Mouse (Mus musculus) urinary bladder, postnatal 25 days (tissue): ENCODE results near the gene A4gnt.
"Not testable (repeated sequence)": the region's sequence is repeated elsewhere in the genome, so short reads cannot be mapped to it uniquely, and the experiment has no call there.

ENCODE experiments used
- DNase-seq: peaks from one replicate; pipeline ENCODE4 v3.0.0; 2022; ENCODE audit warnings: low spot score

A4gnt gene

DNA sequence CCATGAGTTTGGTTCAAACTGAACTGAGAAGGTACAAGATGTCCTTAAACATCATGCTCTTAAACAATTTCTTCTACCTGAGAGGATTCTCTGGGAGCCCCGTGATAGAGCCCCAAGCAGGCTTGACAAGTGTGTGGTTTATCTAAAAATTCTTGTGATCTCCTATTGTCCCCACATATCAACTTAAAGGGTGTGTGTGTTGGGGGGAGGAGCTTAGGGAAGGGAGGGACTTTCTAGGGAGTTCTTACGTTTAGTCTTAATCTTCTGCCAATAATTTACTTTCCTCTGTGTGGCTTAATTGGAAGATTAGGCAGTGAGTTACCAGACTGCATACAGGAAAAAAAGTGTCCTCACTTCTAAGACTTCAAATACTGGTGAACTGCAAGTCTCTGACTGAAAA, at the start of gene A4gnt:
Gene A4gnt (plus strand): TSS at position 301 of the 400 bp plus-strand sequence.
- DNase-seq, result no peak

DNA sequence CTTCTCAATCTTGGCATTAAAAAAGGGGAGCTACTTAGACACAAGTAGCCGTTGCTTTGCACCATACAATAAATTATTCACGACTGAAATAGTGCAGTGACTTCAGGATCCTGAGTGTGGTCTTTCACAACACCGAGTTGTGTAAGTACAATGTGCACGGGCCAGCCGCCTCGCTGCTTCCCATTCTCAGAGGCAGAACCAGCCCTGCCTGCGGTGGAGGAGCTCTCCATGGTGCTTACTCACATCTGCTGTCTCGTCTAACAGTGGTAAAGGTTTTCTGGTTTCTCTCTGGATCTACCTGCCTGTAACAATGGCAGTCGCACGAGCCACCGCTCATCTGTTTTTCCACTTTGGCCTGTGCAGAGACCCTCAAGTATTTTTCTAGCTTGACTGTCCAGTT, 48.6 kb upstream of the A4gnt start:
- DNase-seq, result peak; percentile 60

DNA sequence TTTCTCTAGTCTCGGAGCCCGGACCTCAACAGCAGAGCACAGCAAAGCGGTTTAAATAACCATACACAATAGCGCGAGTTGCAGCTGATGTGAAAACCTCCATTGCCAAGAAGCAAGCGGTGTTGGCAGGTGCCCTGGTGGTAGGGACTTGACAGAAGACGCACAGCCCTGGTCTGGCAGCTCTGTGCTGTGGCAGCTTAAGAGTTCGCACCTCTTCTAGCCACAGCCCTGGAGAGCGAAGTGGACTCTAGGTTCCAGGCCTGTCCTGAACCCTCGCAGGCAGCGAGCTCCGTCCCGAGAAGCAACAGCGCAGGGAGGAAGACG, 44.3 kb upstream of the A4gnt start:
- no peak for DNase-seq

DNA sequence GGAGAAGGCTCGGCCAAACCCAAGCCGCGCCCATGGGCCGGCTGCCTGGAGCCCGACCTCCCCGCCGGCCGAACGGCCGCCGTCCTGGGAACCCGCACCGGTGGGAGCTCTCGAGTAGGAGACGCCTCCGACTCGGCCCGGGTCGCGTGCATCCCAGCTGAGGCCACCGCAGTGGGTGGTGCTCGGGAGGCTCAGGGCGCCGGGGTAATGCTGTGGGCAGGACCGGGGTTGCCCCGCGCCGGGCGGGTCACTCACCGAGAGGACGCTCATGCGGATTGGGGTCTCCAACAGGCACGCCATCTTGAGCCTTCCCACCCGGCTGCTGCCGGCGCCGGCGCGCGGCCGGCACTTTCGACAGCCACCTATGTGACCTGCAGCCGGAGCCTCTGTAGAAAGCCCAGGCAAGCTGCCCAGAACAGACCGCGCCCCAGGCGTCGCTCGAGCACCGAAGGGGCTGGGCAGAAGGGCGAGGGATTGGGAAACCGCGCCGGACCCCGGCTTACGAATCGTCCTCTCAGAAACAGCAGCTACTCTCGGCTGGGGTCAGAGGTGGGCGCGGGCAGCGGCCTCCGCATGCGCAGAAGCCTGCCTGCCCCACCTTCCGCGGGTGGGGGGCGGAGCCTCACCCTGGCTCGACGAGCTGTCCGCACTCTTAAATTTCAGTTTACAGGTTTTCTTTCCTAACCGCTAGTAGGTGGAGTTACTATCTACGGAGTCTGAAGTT, 43.8 kb upstream of the A4gnt start, which contains the start of gene Armc8:
Gene Armc8 (minus strand): TSS at position 553 of the 724 bp plus-strand sequence.
- DNase-seq, result peak; percentile 90

DNA sequence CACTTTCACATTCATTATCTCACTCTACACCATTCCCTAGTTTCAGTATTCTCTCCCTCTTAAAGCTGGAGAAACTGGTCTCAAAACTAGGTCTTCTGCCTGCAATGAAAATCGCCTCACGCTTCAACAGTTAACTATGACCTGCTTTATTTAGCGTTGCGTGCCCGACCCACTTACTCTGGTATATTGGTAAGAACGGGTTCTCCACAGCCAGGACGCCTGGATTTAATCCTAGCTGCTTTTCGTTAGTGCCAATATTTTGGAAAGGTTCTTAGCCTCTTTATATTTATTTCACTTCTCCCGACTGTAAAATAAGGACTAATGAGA, 43.3 kb upstream of the A4gnt start:
- DNase-seq, result peak; percentile 7

DNA sequence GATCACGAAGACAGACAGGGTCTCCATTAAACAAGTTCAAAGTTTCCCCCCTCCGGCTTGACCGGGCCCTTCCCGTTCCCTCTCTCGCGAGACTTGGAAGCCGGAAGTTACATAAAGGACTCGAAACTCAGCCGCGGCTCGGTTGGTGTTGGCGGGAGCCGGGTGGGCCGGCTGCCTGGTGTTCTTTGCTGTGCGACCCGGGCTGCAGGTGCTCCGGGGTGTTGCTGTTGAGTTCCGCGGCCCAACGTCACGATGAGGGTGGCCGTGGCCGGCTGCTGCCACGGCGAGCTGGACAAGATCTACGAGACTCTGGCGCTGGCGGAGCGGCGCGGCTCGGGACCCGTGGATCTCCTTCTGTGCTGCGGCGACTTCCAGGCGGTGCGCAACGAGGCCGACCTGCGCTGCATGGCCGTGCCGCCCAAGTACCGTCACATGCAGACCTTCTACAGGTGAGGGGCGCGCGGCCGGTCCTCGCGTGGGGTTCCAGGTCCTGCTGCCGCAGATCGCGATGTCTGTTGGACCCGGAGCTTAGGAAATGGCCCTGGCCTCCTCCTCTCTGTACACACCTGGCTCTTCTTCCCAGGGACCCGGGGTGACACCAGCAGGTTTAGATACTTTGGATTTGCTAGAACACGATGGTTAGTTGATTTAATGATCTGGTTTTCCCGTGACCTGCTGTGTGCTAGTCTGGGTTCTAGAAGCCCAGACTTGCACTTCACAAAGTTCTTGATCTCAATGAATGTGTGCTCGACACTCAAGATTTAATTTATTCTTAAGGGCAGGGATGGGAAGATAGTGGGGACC, 36.4 kb upstream of the A4gnt start, which contains the start of gene Dbr1:
Gene Dbr1 (plus strand): TSS at position 123 of the 804 bp plus-strand sequence.
- peak; percentile 92 for DNase-seq

DNA sequence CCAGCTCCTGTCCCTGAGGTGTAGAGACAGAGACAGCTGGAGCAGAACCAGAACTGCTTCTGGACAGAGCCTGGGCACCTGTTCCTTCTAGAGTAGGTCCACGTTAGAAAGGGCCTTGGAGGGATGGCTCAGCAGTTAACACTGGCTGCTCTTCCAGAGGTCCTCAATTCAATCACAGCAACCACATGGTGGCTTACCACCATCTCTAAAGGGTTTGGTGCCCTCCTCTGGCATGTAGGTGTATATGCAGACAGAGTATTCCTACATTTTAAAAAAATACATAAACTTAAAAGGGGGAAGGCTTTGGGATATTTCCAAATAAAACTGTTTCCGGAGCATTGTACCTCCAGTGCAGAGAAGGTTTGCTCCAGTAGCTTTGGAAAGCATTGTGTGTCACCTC, 31.6 kb upstream of the A4gnt start:
- no peak for DNase-seq

DNA sequence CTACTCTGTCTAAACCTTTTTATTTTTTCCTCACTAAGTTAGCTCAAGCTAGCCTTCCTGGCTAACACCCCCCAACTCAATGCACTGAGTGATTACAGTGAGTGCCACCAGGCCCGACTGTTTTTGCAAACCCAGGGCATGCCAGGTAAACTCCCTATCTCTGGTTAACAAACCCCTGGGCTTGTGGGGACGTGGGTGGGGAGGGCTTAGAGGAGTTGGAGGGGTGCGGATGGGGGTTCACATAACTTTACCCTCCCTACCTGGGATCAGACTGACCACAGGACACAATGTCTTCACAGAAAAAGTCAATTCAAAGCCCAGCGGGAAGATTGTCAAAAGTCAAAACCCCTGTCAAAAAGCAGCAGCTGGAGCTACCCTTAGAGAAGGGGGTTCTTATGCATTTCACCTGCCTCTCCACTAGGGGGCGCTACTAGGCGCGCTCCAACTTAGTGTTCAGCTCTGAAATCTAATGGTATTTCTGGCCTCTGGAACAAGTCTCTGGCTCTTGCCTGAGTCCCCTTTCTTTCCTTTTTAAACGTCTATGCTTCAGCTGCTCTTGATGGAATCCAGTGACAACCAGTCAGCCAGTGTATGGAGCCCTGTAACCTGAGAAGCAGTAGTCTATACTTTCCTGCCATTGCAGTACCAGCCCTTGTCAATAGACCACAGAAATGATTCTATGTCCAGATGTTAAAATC, 24.6 kb upstream of the A4gnt start:
- DNase-seq, result peak; percentile 74

DNA sequence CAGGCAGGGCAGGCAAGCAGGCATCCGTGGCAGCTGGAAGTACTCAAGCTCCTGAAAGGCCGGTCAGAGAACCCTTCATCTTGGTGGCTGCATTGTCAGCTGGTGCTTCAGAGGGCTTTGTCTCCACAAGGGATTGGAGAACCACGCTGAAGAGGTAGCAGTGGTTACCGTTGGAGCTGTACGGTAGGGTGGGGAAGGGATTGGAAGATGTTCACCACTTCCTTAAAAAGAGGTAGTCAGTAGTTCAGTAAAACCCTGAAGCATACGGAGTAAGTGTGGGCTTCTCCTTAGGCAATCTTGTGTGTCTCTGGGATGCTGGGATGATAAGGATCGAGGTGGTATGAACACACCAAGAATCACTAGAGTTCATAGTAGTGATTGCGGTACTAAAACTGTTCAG, 21.2 kb upstream of the A4gnt start:
- DNase-seq, result no peak

DNA sequence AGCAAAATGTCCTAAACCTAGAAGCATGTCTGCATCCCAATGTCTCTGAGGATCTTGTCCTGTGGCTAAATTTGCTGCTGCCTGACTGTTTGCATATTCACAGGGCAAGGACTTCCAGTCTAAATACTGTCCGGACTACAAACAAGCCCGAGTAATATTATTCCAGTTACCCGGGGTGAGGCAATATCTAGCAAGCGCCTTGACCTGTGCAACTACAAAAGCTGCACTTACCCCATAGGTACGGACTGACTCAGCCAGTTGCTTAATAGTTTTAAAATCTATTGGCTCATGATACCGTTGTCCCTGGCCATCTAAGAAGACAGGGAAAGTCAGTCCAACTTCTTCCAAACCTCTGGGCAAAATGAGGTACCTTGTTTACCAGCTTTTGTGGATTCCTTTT, 13.2 kb upstream of the A4gnt start:
- DNase-seq, result not testable (repeated sequence)

DNA sequence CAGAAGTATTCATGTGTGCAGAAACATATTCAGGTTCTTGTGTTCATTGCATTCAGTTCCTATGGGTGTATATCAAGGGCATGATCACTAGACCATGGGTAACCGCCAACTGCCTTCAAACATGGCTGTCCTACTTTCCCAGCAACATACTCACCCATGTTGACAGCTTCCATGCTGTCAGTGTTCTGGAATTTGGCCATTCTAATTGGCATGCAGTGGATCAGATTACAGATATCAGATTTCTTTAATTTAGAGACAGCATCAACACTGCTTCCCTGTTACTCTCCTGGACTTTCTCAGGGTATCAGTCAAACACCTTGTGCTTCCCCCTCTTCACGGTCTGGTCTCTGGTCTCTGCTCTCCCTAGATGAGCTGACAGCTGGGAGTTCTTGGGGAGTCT, 8.7 kb upstream of the A4gnt start:
- DNase-seq, result no peak

DNA sequence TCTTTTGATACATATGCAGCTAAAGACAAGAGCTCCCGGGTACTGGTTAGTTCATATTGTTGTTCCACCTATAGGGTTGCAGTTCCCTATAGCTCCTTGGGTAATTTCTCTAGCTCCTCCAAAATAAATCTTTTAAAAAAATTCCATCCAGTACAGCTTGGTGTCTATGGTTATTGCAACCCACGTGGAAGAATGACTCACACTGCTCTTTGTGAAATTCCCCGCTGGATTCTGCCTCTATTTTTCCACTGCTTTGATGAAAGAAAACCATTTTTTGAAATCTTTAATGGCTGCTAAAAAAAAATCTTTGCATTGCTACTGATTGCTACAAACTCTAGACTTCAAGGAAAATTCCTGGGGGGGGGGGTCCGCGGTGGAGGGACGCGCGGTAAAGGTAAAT, 7.4 kb downstream of the A4gnt start:
- no peak for DNase-seq

DNA sequence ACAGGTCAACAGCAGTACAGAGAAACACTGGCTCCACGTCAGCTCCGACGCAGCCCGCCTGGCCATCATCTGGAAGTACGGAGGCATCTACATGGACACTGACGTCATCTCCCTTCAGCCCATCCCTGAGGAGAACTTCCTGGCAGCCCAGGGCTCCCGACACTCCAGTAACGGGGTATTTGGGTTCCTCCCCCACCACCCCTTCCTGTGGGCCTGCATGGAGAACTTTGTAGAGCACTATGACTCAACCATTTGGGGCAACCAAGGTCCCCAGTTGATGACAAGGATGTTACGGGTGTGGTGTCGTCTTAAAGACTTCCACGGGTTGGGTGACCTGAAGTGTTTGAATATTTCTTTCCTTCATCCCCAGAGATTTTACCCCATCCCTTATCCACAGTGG, 7.9 kb downstream of the A4gnt start:
- no peak for DNase-seq

DNA sequence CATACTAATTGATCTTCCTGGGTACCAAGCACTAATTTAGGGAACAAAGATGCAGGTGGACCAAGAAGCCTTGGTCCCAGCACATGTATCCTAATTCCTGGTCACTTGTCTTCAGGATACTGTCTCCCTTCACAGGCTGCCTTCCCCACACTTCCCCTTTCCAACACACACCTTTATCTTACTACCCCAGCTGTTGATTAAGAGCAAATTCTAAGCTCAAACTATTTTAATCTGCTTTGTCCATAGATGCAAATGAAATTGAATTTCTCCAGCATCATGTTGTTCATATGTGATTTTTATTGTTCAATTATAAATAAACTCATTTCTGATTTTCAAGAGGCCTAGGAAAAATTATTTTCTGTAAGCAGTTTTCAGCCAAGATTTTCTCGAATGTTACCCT, 9.7 kb downstream of the A4gnt start:
- no peak for DNase-seq

DNA sequence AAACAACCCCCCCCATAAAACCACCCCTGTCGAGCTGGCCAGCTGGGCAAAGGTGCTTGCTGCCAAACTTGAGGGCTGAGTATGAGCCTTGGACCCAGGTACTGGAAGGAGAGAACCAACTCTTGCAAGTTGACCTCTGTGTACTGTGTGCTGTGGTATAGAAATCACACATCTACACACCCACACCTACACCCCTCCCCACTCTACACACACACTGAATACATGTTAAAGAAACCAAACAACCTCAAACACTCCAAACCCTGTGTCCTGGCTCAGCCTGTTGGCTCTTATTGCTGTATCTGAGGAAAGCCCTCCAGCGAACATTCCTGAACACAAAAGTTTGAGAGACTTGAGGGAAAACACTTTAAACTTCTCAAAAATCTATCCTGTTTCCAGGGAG, 10.7 kb downstream of the A4gnt start:
- no peak for DNase-seq

DNA sequence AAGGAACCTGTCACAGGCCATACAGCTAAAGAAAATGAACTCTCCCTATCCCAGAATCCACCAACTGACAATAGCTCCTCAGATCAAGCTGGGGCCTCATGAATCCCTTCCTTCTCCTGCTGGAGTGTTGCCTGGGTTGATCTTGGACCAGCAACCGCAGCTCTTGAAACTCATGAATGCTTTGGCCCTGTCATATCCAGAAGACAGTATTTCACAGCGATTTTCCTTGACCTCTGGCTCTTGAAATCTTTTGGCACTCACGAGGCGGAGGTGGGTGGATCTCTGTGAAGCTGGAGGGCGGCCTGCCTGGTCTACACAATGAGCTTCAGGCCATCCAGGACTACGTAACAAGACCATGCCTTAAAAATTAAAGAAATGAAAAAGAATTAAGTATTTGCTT, 11.8 kb downstream of the A4gnt start:
- no peak for DNase-seq

DNA sequence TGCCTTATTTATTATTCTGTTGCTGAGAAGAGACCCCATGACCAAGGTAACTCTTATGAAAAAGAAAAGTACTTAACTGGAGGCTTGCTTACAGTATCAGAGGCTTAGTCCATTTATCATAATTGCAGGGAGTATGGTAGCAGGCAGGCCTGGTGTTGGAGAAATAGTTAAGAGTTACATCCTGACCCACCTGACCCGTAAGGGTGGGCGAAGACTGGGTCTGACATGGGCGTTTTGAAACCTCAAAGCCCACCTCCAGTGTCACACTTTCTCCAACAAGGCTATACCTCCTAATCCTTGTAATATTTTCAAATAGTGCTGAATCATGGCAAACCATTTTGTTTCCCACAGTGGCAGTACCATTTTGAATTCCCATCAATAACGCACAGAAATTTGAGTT, 16.3 kb downstream of the A4gnt start:
- no peak for DNase-seq

DNA sequence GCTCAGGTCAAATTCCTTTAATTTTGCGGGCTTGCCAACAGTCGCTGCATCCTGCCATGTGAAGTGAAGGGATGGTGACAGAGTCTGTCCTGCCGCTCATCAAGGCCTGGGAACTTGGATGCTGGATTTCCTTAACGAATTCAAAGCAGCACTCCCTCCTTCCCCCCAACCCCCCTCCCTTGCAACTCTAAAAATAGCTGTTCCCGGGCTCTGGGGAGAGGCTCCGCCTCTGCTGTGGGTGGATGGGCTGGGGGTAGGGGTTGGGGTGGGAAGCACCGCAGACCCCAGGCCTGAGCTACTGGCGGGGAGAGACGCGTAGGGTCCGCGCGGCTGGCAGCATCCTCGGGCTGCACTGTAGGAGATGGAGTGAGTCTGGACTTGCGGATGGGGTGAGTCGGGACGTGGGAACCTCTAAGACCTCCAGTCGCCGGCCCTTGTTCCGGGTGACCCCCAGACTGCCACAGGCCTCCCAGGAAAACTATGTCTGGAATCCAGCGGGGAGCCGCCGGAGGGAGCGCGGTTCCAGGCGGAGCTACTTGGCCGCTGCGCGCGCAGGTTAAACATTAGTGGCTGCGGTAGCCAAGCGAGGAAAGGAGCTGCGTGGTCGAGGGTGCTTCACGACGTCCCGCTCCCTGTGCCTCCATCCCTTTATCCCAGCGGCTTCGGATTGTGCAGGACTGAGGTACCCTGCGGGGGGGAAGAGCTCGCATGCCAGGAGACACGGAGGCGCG, 17.1 kb downstream of the A4gnt start, which contains the start of gene Dzip1l:
Gene Dzip1l (plus strand): TSS at position 216 of the 731 bp plus-strand sequence.
- peak; percentile 75 for DNase-seq

DNA sequence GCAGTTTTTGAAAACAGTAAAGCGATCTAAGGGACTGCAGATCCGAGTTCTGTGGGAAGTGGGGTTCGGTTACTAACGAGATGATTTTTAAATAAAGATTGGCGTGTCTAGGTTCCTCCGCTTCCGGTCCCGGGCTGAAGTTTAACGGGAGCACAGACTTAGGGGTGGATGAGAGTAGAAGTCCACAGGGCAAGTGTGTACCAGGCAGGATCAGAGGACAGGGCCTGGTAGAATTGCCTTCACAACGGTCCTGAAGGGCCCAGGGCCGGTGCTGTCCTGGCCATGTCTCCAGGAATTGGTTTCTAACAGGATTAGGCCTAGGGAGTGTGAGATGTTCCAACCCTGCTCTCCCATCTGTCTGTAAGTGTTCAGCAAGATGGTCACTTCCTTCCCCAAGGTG, 17.8 kb downstream of the A4gnt start:
- no peak for DNase-seq

DNA sequence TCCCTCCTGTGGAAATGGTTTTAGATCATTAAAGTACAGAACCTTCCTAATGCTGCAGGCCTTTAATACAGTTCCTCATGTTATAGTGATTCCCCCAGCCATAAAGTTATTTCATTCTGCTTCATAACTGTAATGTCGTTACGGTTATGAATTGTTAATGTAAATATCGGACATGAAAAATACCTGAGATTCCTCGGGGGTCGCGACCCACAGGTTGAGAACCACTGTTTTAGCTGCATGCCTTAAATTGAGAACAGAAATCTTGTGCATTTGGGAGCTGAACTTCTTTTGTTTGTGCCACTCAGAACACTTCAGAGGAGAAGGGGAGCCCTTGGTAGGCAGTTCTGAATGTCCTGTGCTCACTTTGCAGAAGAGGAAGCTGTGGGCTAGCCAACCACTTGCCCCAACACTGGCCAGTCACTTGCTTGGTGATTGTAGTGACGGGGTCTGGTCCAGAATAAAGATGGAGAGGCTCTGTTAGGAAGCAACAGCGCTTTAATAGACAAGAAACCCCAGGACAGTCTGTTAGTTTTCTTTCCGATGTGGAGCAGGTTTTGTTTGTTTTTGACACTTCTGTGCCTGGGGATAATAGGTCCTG, 18.3 kb downstream of the A4gnt start:
- no peak for DNase-seq

DNA sequence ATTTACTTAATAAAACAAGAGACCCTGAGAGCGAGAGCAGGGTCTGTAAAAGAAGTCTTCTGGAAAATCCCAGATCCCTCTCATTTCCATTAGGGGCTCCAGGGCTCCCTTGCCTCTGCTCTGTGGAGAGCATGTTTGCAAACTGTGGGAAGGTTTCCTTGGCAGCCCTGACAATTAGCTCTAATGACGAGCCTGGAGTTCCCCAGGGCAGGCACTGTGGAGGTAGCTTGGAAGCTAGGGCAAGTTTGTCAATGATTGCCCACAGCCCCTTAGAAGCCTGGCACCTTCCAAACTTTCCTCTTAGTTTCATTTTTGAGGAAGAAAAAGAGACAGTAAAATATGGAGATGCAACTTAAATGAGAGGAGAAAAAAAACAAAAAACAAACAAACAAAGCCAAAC, 19.5 kb downstream of the A4gnt start:
- DNase-seq, result no peak

DNA sequence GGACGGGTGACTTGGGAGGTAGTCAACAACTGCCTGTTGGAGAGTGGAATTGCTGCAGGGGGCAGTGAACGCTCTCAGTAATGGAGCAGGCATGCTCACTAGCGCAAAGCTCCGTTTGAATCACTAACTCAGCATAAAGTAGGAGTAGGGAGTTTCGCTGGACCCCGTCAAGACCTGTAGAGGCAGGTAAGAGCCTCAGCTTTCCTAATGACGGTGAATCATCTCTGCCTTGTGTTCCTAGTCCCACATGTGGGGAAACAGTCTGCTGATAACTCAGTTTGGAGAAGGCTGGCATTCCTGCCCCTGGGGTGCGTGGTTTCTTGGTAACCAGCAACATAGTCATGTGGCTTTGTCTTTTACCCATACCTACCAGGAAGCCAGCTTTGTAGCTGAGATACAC, 20.0 kb downstream of the A4gnt start:
- no peak for DNase-seq
